Mouse (Mus musculus): ENCODE measurements around the gene Cdc14a. TPM values are rescaled to one million over a fixed set of nuclear protein-coding genes. Genes with fewer than 3 reads are reported as not detected.
"Not testable (repeated sequence)": the region's sequence is repeated elsewhere in the genome, so short reads cannot be mapped to it uniquely, and the experiment has no call there.

The Cdc14a gene
- polyA plus RNA-seq, 1 experiment, result 4.7 TPM

- H3K36me3 ChIP-seq (ENCODE audit: control insufficient read depth, insufficient read depth, low read length), result peaks cover 6% of the 10 kb centered on the region
- no peaks in the 10 kb centered on the region for H3K27me3 ChIP-seq (ENCODE audit: control insufficient read depth, insufficient read depth, low read length)
- no peak overlapping the region for H3K4me3 ChIP-seq (ENCODE audit: extremely low read depth, insufficient read depth, insufficient read length)
- no peak overlapping the region for H3K27ac ChIP-seq (ENCODE audit: insufficient read depth, low read length)
- no peak for DNase-seq (ENCODE audit: low read depth in 1 of 2, low spot score in 2 of 2)
- H3K4me1 ChIP-seq (ENCODE audit: control insufficient read depth, insufficient read depth, insufficient read length), result no peaks in the 10 kb centered on the region
- TF ChIP-seq CTCF (IDR thresholded peaks at IDR 0.05; ENCODE audit: extremely low read depth, insufficient read depth, insufficient read length, insufficient replicate concordance), result no peak
- no peak for TF ChIP-seq POLR2A (IDR thresholded peaks at IDR 0.05; ENCODE audit: low read depth, low read length)
- 95% methylated on average over 5 of the region's 5 CpGs for WGBS
Observed at GRCm38 (mm10) chr3:116361101-116361500, 62.7 kb downstream of the Cdc14a start.

GRCm38 (mm10) chr3:116357866-116358265 lies 66.0 kb downstream of the Cdc14a start:
- H3K4me3 ChIP-seq (ENCODE audit: extremely low read depth, insufficient read depth, insufficient read length), result no peak overlapping the region
- H3K27ac ChIP-seq (ENCODE audit: insufficient read depth, low read length), result no peak overlapping the region
- 88% methylated on average over 7 of the region's 7 CpGs for WGBS
- DNase-seq (ENCODE audit: low read depth in 1 of 2, low spot score in 2 of 2), result no peak
- TF ChIP-seq POLR2A (IDR thresholded peaks at IDR 0.05; ENCODE audit: low read depth, low read length) (no peak), CTCF (IDR thresholded peaks at IDR 0.05; ENCODE audit: extremely low read depth, insufficient read depth, insufficient read length, insufficient replicate concordance) (no peak)
- no peaks in the 10 kb centered on the region for H3K4me1 ChIP-seq (ENCODE audit: control insufficient read depth, insufficient read depth, insufficient read length)
- peaks cover 2% of the 10 kb centered on the region for H3K36me3 ChIP-seq (ENCODE audit: control insufficient read depth, insufficient read depth, low read length)
- H3K27me3 ChIP-seq (ENCODE audit: control insufficient read depth, insufficient read depth, low read length), result no peaks in the 10 kb centered on the region

GRCm38 (mm10) chr3:116357180-116357579 lies 66.7 kb downstream of the Cdc14a start:
- 55% methylated on average over 4 of the region's 4 CpGs for WGBS
- H3K4me3 ChIP-seq (ENCODE audit: extremely low read depth, insufficient read depth, insufficient read length), result no peak overlapping the region
- H3K27ac ChIP-seq (ENCODE audit: insufficient read depth, low read length), result no peak overlapping the region
- no peaks in the 10 kb centered on the region for H3K4me1 ChIP-seq (ENCODE audit: control insufficient read depth, insufficient read depth, insufficient read length)
- TF ChIP-seq CTCF (IDR thresholded peaks at IDR 0.05; ENCODE audit: extremely low read depth, insufficient read depth, insufficient read length, insufficient replicate concordance) (no peak), POLR2A (IDR thresholded peaks at IDR 0.05; ENCODE audit: low read depth, low read length) (no peak)
- H3K36me3 ChIP-seq (ENCODE audit: control insufficient read depth, insufficient read depth, low read length), result peaks cover 2% of the 10 kb centered on the region
- no peaks in the 10 kb centered on the region for H3K27me3 ChIP-seq (ENCODE audit: control insufficient read depth, insufficient read depth, low read length)
- no peak for DNase-seq (ENCODE audit: low read depth in 1 of 2, low spot score in 2 of 2)

GRCm38 (mm10) chr3:116355026-116355788 lies 68.6 kb downstream of the Cdc14a start:
- H3K4me1 ChIP-seq (ENCODE audit: control insufficient read depth, insufficient read depth, insufficient read length), result no peaks in the 10 kb centered on the region
- 87% methylated on average over 15 of the region's 15 CpGs for WGBS
- H3K36me3 ChIP-seq (ENCODE audit: control insufficient read depth, insufficient read depth, low read length), result peaks cover 2% of the 10 kb centered on the region; the same call in 1 of the 2 replicates
- TF ChIP-seq POLR2A (IDR thresholded peaks at IDR 0.05; ENCODE audit: low read depth, low read length) (no peak), CTCF (IDR thresholded peaks at IDR 0.05; ENCODE audit: extremely low read depth, insufficient read depth, insufficient read length, insufficient replicate concordance) (no peak)
- H3K4me3 ChIP-seq (ENCODE audit: extremely low read depth, insufficient read depth, insufficient read length), result no peak overlapping the region
- no peaks in the 10 kb centered on the region for H3K27me3 ChIP-seq (ENCODE audit: control insufficient read depth, insufficient read depth, low read length)
- H3K27ac ChIP-seq (ENCODE audit: insufficient read depth, low read length), result no peak overlapping the region
- DNase-seq (ENCODE audit: low read depth in 1 of 2, low spot score in 2 of 2), result no peak

GRCm38 (mm10) chr3:116352486-116352885 lies 71.3 kb downstream of the Cdc14a start:
- 87% methylated on average over 6 of the region's 6 CpGs for WGBS
- DNase-seq (ENCODE audit: low read depth in 1 of 2, low spot score in 2 of 2), result no peak

GRCm38 (mm10) chr3:116350389-116350967 lies 73.4 kb downstream of the Cdc14a start:
- TF ChIP-seq CTCF (IDR thresholded peaks at IDR 0.05; ENCODE audit: extremely low read depth, insufficient read depth, insufficient read length, insufficient replicate concordance), result no peak
- Histone ChIP-seq H3K27ac (ENCODE audit: insufficient read depth, low read length) (no peak overlapping the region), H3K4me1 (ENCODE audit: control insufficient read depth, insufficient read depth, insufficient read length) (no peaks in the 10 kb centered on the region), H3K27me3 (ENCODE audit: control insufficient read depth, insufficient read depth, low read length) (no peaks in the 10 kb centered on the region), H3K4me3 (ENCODE audit: extremely low read depth, insufficient read depth, insufficient read length) (no peak overlapping the region), H3K36me3 (ENCODE audit: control insufficient read depth, insufficient read depth, low read length) (peaks cover 2% of the 10 kb centered on the region; the same call in 1 of the 2 replicates)
- DNase-seq (ENCODE audit: low read depth in 1 of 2, low spot score in 2 of 2), result no peak
- 95% methylated on average over 6 of the region's 6 CpGs for WGBS

More at GRCm38 (mm10) chr3:116352486-116352885, 71.3 kb downstream of the Cdc14a start:
- Histone ChIP-seq H3K4me3 (ENCODE audit: extremely low read depth, insufficient read depth, insufficient read length) (no peak overlapping the region), H3K27ac (ENCODE audit: insufficient read depth, low read length) (no peak overlapping the region), H3K4me1 (ENCODE audit: control insufficient read depth, insufficient read depth, insufficient read length) (no peaks in the 10 kb centered on the region), H3K27me3 (ENCODE audit: control insufficient read depth, insufficient read depth, low read length) (no peaks in the 10 kb centered on the region), H3K36me3 (ENCODE audit: control insufficient read depth, insufficient read depth, low read length) (peaks cover 2% of the 10 kb centered on the region; the same call in 1 of the 2 replicates)
- TF ChIP-seq CTCF (IDR thresholded peaks at IDR 0.05; ENCODE audit: extremely low read depth, insufficient read depth, insufficient read length, insufficient replicate concordance) (no peak), POLR2A (IDR thresholded peaks at IDR 0.05; ENCODE audit: low read depth, low read length) (no peak)

- H3K27ac ChIP-seq (ENCODE audit: insufficient read depth, low read length); H3K27me3 ChIP-seq (ENCODE audit: control insufficient read depth, insufficient read depth, low read length); DNase-seq (ENCODE audit: low read depth in 1 of 2, low spot score in 2 of 2); H3K4me1 ChIP-seq (ENCODE audit: control insufficient read depth, insufficient read depth, insufficient read length); H3K36me3 ChIP-seq (ENCODE audit: control insufficient read depth, insufficient read depth, low read length); H3K4me3 ChIP-seq (ENCODE audit: extremely low read depth, insufficient read depth, insufficient read length): not testable (repeated sequence)
- WGBS, result 98% methylated on average over 29 of the region's 29 CpGs
Observed at GRCm38 (mm10) chr3:116347571-116347970, 76.3 kb downstream of the Cdc14a start.
